Mouse (Mus musculus): ENCODE measurements around the gene Maml3.

DNA sequence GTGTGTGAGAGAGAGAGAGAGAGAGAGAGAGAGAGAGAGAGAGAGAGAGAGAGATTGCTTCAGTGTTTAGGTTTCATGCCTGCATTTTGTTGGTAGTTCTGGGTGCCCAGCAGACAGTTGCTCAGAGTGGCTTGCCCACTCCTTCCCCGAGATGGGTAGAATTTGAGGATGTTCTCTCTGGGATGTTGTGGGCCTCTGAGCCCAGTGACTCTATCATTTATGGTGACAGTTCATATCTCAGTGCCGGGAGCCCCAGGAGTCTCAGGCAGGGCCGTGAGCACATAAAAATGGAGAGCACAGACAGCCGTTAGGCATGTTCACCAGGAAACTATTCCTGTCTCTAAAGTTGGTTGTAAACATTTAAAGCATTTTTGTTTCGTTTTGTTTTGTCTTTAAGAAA is 443.5 kb downstream of the Maml3 start:
- TF ChIP-seq POLR2A (IDR thresholded peaks at IDR 0.05; ENCODE audit: borderline replicate concordance, extremely low read depth, insufficient read depth, insufficient read length, poor library complexity, severe bottlenecking) = no peak
- no peak for TF ChIP-seq CTCF (IDR thresholded peaks at IDR 0.05; ENCODE audit: borderline replicate concordance, extremely low read depth, insufficient read depth, insufficient read length)

Data from brain, embryonic 14.5 days (tissue).